ENCODE assay signal across 8 mouse cellular contexts in the genomic region with DNA sequence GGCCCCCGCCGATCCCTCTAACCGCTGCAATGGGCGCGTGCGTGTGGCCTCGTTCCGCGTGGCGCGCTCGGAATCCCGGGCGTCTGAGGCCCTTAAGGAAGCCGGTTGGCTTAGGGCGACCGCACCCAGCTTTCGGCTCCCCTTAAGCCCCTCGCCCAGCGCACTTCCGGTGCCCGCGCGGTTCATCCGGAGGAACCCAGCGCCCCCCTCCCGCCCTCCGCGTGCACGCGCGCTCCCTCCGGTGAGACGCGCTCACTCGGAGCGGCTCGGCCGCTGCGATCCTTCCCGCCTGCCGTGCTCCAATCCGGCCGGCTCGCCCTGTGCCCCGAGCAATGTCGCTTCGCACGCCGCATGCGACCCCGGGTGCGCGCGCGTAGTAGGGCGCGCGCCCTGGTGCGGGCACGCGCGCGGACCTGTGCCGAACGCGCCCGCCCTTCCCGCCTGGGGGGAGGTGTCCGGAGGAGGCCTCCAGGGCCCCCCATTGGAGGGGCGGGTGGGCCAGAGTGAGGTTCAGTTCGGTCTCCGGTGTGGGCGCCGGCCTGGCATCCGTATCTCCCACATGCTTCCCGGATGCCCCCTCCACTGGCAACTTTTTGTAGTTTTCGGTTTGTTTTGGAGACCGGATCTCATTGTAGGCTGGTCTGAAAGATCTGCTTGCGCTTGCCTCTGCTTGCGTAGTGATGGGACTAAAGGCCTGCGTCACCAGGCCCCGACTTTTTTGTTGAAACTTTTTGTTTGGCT. TPM values are rescaled to one million over a fixed set of nuclear protein-coding genes. Genes with fewer than 3 reads are reported as not detected.
A peak's percentile ranks its signal among the peaks of the same experiment; 100 is the strongest.
DNase-seq lines count a peak whose midpoint lies in the region; ATAC-seq and TF ChIP-seq lines count a peak whose summit lies in the region.

No protein-coding gene starts in this region.

- under 1% methylated on average over 77 of the region's 83 CpGs for WGBS in forebrain, embryonic 16.5 days
- under 1% methylated on average over 82 of the region's 83 CpGs for WGBS in hindbrain, embryonic 16.5 days
- WGBS in liver, embryonic 13.5 days (ENCODE audit: insufficient replicate concordance): under 1% methylated on average over 83 of the region's 83 CpGs

- H3K9ac ChIP-seq in forebrain, embryonic 16.5 days (replicated peaks; ENCODE audit: low read depth, low read length): peak overlapping the region; percentile 95
- H3K9ac ChIP-seq in hindbrain, embryonic 16.5 days (ENCODE audit: low read depth, low read length): peak overlapping the region; percentile 97
- H3K9ac ChIP-seq in liver, embryonic 13.5 days: peak overlapping the region; percentile 96

- peak overlapping the region; percentile 100 for H3K27ac ChIP-seq in layer of hippocampus, adult 2 months
- H3K27ac ChIP-seq in forebrain, embryonic 16.5 days (ENCODE audit: low read length): peak overlapping the region; percentile 100
- H3K27ac ChIP-seq in hindbrain, embryonic 16.5 days (ENCODE audit: low read depth, low read length): peak overlapping the region; percentile 100
- H3K27ac ChIP-seq in liver, embryonic 13.5 days: peak overlapping the region; percentile 98

- H3K9me3 ChIP-seq in forebrain, embryonic 16.5 days (ENCODE audit: control insufficient read depth, low read length): no peaks in the 10 kb centered on the region
- H3K9me3 ChIP-seq in hindbrain, embryonic 16.5 days (ENCODE audit: control insufficient read depth, low read length): no peaks in the 10 kb centered on the region
- H3K9me3 ChIP-seq in liver, embryonic 13.5 days (replicated peaks): no peaks in the 10 kb centered on the region

- ATAC-seq in forebrain, embryonic 16.5 days: peak; percentile 21
- peak; percentile 6 for ATAC-seq in hindbrain, embryonic 16.5 days
- ATAC-seq in liver, embryonic 13.5 days (ENCODE audit: low read depth): peak; percentile 29

- peaks cover 61% of the 10 kb centered on the region for H3K4me1 ChIP-seq in forebrain, embryonic 16.5 days (replicated peaks; ENCODE audit: control insufficient read depth, insufficient read depth, low read length)
- peaks cover 61% of the 10 kb centered on the region for H3K4me1 ChIP-seq in hindbrain, embryonic 16.5 days (ENCODE audit: control insufficient read depth, insufficient read depth, low read depth, low read length)
- H3K4me1 ChIP-seq in liver, embryonic 13.5 days (replicated peaks): peaks cover 84% of the 10 kb centered on the region

- TF ChIP-seq CTCF in layer of hippocampus, adult 2 months (conservative IDR thresholded peaks at IDR 0.05): peak; percentile 13; the same call in 1 of the 2 replicates

- H3K36me3 ChIP-seq in forebrain, embryonic 16.5 days (ENCODE audit: control insufficient read depth, insufficient read depth): peaks cover 9% of the 10 kb centered on the region
- H3K36me3 ChIP-seq in hindbrain, embryonic 16.5 days (ENCODE audit: control insufficient read depth, insufficient read depth, low read length): peaks cover 9% of the 10 kb centered on the region
- H3K36me3 ChIP-seq in liver, embryonic 13.5 days: peaks cover 42% of the 10 kb centered on the region

- no peak for DNase-seq in layer of hippocampus, adult 2 months (ENCODE audit: low spot score in 2 of 2)
- DNase-seq in layer of hippocampus, postnatal 25 days (ENCODE audit: extremely low spot score in 1 of 2, low spot score in 1 of 2): no peak
- DNase-seq in c-Kit-positive CD71-positive TER-119-positive erythroid progenitor cells, embryonic 14.5 days (ENCODE audit: low spot score): peak; percentile 53
- peak; percentile 54 for DNase-seq in liver, embryonic 13.5 days
- peak; percentile 70 for DNase-seq in natural killer cell, adult 2 months (ENCODE audit: low spot score in 2 of 2)
- DNase-seq in thymus, postnatal 0 days (ENCODE audit: low spot score): peak; percentile 83

- H3K27me3 ChIP-seq in forebrain, embryonic 16.5 days (replicated peaks; ENCODE audit: control insufficient read depth, insufficient read depth, low read length): no peaks in the 10 kb centered on the region
- H3K27me3 ChIP-seq in hindbrain, embryonic 16.5 days (replicated peaks; ENCODE audit: control insufficient read depth, insufficient read depth, low read length): no peaks in the 10 kb centered on the region
- no peaks in the 10 kb centered on the region for H3K27me3 ChIP-seq in liver, embryonic 13.5 days

- H3K4me3 ChIP-seq in layer of hippocampus, adult 2 months: peak overlapping the region; percentile 100
- peak overlapping the region; percentile 97 for H3K4me3 ChIP-seq in forebrain, embryonic 16.5 days (replicated peaks; ENCODE audit: low read length)
- H3K4me3 ChIP-seq in hindbrain, embryonic 16.5 days (ENCODE audit: low read length): peak overlapping the region; percentile 93
- H3K4me3 ChIP-seq in liver, embryonic 13.5 days (replicated peaks): peak overlapping the region; percentile 95

- H3K4me2 ChIP-seq in forebrain, embryonic 16.5 days (ENCODE audit: low read length): peak overlapping the region; percentile 96
- peak overlapping the region; percentile 76 for H3K4me2 ChIP-seq in hindbrain, embryonic 16.5 days (ENCODE audit: low read length)
- H3K4me2 ChIP-seq in liver, embryonic 13.5 days: peak overlapping the region; percentile 91

RNA-seq across cellular contexts. Expression of a gene that starts 0.7 kb away (rescaled TPM):
- 10 to 100 TPM; 56.9 to 58.7 TPM for total RNA-seq in layer of hippocampus, adult 2 months (2021)
- 10 to 100 TPM; 44.0 to 66.0 TPM for total RNA-seq in layer of hippocampus, postnatal 25 days (2021)
- polyA plus RNA-seq in forebrain, embryonic 16.5 days (2015; fragmentation: Nextera tagmentation; extraction: Ambion mirVana): 98.3 and 107 TPM in 2 replicates
- 61.2 and 79.2 TPM in 2 replicates for polyA plus RNA-seq in hindbrain, embryonic 16.5 days (2015; fragmentation: Nextera tagmentation; extraction: Ambion mirVana)
- polyA plus RNA-seq in liver, embryonic 13.5 days (2015; fragmentation: Nextera tagmentation; extraction: Ambion mirVana): 136 and 175 TPM in 2 replicates
- 217 and 246 TPM in 2 replicates for polyA plus RNA-seq in thymus, postnatal 0 days (2015; fragmentation: Nextera tagmentation; extraction: Ambion mirVana)

RNA-seq across cellular contexts. Expression of a gene that starts 19.3 kb away (rescaled TPM):
- 1 to 10 TPM; 1.5 to 2.6 TPM for total RNA-seq in layer of hippocampus, adult 2 months (2021)
- total RNA-seq in layer of hippocampus, postnatal 25 days (2021): 1 to 10 TPM; 1.1 to 1.4 TPM
- 12.4 and 15.3 TPM in 2 replicates for polyA plus RNA-seq in forebrain, embryonic 16.5 days (2015; fragmentation: Nextera tagmentation; extraction: Ambion mirVana)
- polyA plus RNA-seq in hindbrain, embryonic 16.5 days (2015; fragmentation: Nextera tagmentation; extraction: Ambion mirVana): 10.4 and 11.2 TPM in 2 replicates
- polyA plus RNA-seq in liver, embryonic 13.5 days (2015; fragmentation: Nextera tagmentation; extraction: Ambion mirVana): 54.8 and 64.6 TPM in 2 replicates
- 1.7 TPM in 2 replicates for polyA plus RNA-seq in thymus, postnatal 0 days (2015; fragmentation: Nextera tagmentation; extraction: Ambion mirVana)

RNA-seq across cellular contexts. Expression of a gene that starts 19.5 kb away (rescaled TPM):
- total RNA-seq in layer of hippocampus, adult 2 months (2021): 10 to 100 TPM; 33.7 to 37.1 TPM
- total RNA-seq in layer of hippocampus, postnatal 25 days (2021): 10 to 100 TPM; 32.4 to 34.4 TPM
- 415 and 495 TPM in 2 replicates for polyA plus RNA-seq in forebrain, embryonic 16.5 days (2015; fragmentation: Nextera tagmentation; extraction: Ambion mirVana)
- 387 and 426 TPM in 2 replicates for polyA plus RNA-seq in hindbrain, embryonic 16.5 days (2015; fragmentation: Nextera tagmentation; extraction: Ambion mirVana)
- 5.7 and 5.8 TPM in 2 replicates for polyA plus RNA-seq in liver, embryonic 13.5 days (2015; fragmentation: Nextera tagmentation; extraction: Ambion mirVana)
- 3.3 and 3.4 TPM in 2 replicates for polyA plus RNA-seq in thymus, postnatal 0 days (2015; fragmentation: Nextera tagmentation; extraction: Ambion mirVana)

RNA-seq across cellular contexts. Expression of a gene that starts 31.1 kb away (rescaled TPM):
- total RNA-seq in layer of hippocampus, adult 2 months (2021): not detected
- total RNA-seq in layer of hippocampus, postnatal 25 days (2021): not detected
- not detected in 2 replicates for polyA plus RNA-seq in forebrain, embryonic 16.5 days (2015; fragmentation: Nextera tagmentation; extraction: Ambion mirVana)
- polyA plus RNA-seq in hindbrain, embryonic 16.5 days (2015; fragmentation: Nextera tagmentation; extraction: Ambion mirVana): 0.26 and 0.32 TPM in 2 replicates
- 47.1 and 59.3 TPM in 2 replicates for polyA plus RNA-seq in liver, embryonic 13.5 days (2015; fragmentation: Nextera tagmentation; extraction: Ambion mirVana)
- polyA plus RNA-seq in thymus, postnatal 0 days (2015; fragmentation: Nextera tagmentation; extraction: Ambion mirVana): 0.30 and 0.74 TPM in 2 replicates

RNA-seq across cellular contexts. Expression of a gene that starts 34.2 kb away (rescaled TPM):
- 1 to 10 TPM in 1 of 2 experiments, under 1 TPM in 1; 0.54 to 1.1 TPM for total RNA-seq in layer of hippocampus, adult 2 months (2021)
- total RNA-seq in layer of hippocampus, postnatal 25 days (2021): under 1 TPM; 0.66 to 0.89 TPM
- polyA plus RNA-seq in forebrain, embryonic 16.5 days (2015; fragmentation: Nextera tagmentation; extraction: Ambion mirVana): 0.48 and 1.2 TPM in 2 replicates
- polyA plus RNA-seq in hindbrain, embryonic 16.5 days (2015; fragmentation: Nextera tagmentation; extraction: Ambion mirVana): 0.46 and 0.59 TPM in 2 replicates
- 0.25 and 0.75 TPM in 2 replicates for polyA plus RNA-seq in liver, embryonic 13.5 days (2015; fragmentation: Nextera tagmentation; extraction: Ambion mirVana)
- polyA plus RNA-seq in thymus, postnatal 0 days (2015; fragmentation: Nextera tagmentation; extraction: Ambion mirVana): 7.5 and 10.5 TPM in 2 replicates

Comparison
In these comparisons a context has a peak if more than half of its experiments do, and no peak if none do; other contexts are left out.
1. DNase-seq: peak in c-Kit-positive CD71-positive TER-119-positive erythroid progenitor cells, embryonic 14.5 days (single experiment), liver, embryonic 13.5 days (single experiment), natural killer cell, adult 2 months (2 of 2) and thymus, postnatal 0 days (single experiment); none in layer of hippocampus, adult 2 months (0 of 2) and layer of hippocampus, postnatal 25 days (0 of 2).
2. RNA of a gene that starts 19.5 kb away (polyA plus RNA-seq): 415 to 495 TPM in forebrain, embryonic 16.5 days and 387 to 426 TPM in hindbrain, embryonic 16.5 days; 5.7 to 5.8 TPM in liver, embryonic 13.5 days and 3.3 to 3.4 TPM in thymus, postnatal 0 days; every median in the first group is over 10 times any median in the second.
3. Peak in every context shown above with its lines, with median percentiles within 50 percentile points of each other: H3K27ac ChIP-seq, H3K4me3 ChIP-seq, ATAC-seq, H3K4me2 ChIP-seq and H3K9ac ChIP-seq.